Mouse (Mus musculus): Measurements from ENCODE around the gene Ccnl1. TPM values are rescaled to one million over a fixed set of nuclear protein-coding genes. Genes with fewer than 3 reads are reported as not detected.

Ccnl1 gene
- polyA plus RNA-seq (2016; fragmentation: Nextera tagmentation; extraction: Ambion mirVana), result 102 and 104 TPM in 2 replicates

DNA sequence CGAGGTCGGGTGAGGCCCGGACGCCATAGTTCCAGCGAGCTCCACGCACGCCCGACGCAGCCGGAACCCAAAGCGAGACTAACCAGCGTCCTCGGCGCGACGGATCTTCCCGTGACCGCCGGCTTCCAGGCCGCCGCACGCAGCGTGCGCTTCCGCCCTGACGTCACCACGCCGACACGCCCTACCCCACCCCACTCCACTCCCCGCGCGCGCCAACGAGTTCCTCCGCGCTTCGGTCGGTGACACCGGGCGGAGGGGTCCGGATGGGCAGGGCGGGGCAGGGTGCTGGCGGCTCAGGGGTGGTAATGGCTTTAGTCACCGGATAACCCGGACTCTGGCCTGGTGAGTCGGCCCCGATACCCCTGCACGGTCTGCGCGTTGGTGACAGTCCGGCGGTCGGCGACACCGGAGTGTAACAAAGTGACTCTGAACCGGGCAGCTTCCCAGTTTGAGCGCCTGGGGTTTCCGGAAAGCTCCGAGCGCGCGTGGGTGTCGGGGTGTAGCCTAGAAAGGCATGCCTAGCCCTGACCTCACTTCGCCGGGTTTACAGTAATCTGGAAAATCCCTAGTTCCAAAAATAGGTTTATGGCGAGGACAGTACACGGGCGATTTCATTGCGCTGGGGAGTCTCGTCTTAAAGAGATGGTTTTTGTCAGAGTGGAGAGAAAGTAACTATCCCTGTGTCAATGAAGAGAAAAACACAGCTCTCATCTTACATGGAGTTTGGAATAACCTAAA is at the start of gene Ccnl1:
Gene Ccnl1 (minus strand): TSS at position 148 of the 738 bp plus-strand sequence.
- Histone ChIP-seq H3K27ac (replicated peaks) (peak within 1 kb of the TSS; percentile 100), H3K9me3 (no peaks in the 10 kb centered on the region), H3K27me3 (replicated peaks; ENCODE audit: low read depth, poor library complexity, severe bottlenecking) (no peaks in the 10 kb centered on the region), H3K4me3 (peak within 1 kb of the TSS; percentile 90), H3K36me3 (replicated peaks) (peaks cover 38% of the 10 kb centered on the region), H3K4me1 (peaks cover 46% of the 10 kb centered on the region)
- WGBS, result under 1% methylated on average over 70 of the region's 70 CpGs
- DNase-seq (ENCODE audit: low spot score), result peak; percentile 97

- 85% methylated on average over 4 of the region's 4 CpGs for WGBS
- no peaks in the 10 kb centered on the region for H3K36me3 ChIP-seq (replicated peaks)
- H3K27ac ChIP-seq (replicated peaks), result no peak overlapping the region
- H3K4me1 ChIP-seq, result no peaks in the 10 kb centered on the region
- DNase-seq (ENCODE audit: low spot score), result no peak
- H3K4me3 ChIP-seq, result no peak overlapping the region
- H3K9me3 ChIP-seq, result no peaks in the 10 kb centered on the region
- H3K27me3 ChIP-seq (replicated peaks; ENCODE audit: low read depth, poor library complexity, severe bottlenecking), result no peaks in the 10 kb centered on the region
These were observed 46.9 kb upstream of the Ccnl1 start for GRCm38 (mm10) chr3:66004989-66005388.

GRCm38 (mm10) chr3:66004220-66004951 is 46.3 kb upstream of the Ccnl1 start:
- H3K36me3 ChIP-seq (replicated peaks), result no peaks in the 10 kb centered on the region
- no peaks in the 10 kb centered on the region for H3K9me3 ChIP-seq
- 76% methylated on average over 7 of the region's 7 CpGs for WGBS
- H3K4me1 ChIP-seq, result no peaks in the 10 kb centered on the region
- H3K27me3 ChIP-seq (replicated peaks; ENCODE audit: low read depth, poor library complexity, severe bottlenecking), result no peaks in the 10 kb centered on the region
- no peak for DNase-seq (ENCODE audit: low spot score)
- H3K4me3 ChIP-seq, result no peak overlapping the region
- no peak overlapping the region for H3K27ac ChIP-seq (replicated peaks)

DNA sequence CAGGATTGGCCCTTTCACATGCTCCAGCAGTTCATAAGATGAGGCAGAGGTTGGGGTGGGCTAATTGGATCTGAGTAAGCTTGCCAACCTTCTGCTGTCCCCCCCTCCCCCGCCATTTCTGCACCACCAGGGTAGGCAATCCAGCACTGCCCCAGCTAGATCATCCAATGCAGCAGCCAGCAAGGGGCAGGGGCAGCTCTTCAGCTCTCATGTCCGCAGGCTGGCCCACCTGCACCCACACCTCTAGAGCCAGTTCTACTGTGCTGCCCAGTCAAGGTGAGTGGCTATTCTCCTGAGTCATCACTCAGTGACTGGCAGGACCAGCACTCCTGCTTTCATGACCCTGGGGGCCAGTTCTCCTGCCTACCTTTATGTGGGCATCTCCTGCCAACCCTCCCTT is 42.4 kb upstream of the Ccnl1 start:
- Histone ChIP-seq H3K9me3 (no peaks in the 10 kb centered on the region), H3K36me3 (replicated peaks) (no peaks in the 10 kb centered on the region), H3K27ac (replicated peaks) (no peak overlapping the region), H3K4me1 (peaks cover 3% of the 10 kb centered on the region; the same call in 1 of the 2 replicates), H3K27me3 (replicated peaks; ENCODE audit: low read depth, poor library complexity, severe bottlenecking) (no peaks in the 10 kb centered on the region), H3K4me3 (no peak overlapping the region)
- WGBS, result 83% methylated on average over 2 of the region's 2 CpGs
- no peak for DNase-seq (ENCODE audit: low spot score)

DNA sequence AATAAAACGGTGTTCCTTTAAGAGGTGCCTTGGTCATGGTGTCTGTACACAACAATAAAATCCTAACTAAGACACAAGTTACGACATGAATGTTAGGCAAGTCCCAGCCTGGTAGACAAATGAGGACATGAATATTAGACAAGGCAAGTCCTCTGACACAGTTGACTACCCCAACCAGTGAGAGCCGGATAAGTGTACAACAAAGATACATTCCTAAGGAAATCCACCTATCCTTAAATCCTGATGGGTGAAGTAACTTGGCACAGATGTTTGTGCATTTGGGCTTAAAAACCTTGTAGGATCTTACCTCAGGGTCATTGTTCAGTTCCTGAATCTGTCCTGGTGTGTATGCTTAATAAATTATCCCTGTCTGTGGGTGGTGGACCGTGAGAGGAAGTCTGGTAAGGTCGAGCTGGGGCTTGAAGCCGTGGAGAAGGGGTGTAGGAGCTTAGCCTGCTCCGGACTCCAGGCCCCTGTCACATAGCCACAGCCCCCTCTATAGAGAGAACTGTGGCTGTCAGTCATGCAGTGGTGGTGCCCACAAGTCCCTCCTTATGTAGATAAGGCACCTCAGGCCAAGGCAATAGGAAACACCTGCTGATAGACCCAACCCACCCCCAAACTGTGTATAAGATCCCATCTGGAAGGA is 39.4 kb upstream of the Ccnl1 start:
- 81% methylated on average over 7 of the region's 7 CpGs for WGBS
- DNase-seq (ENCODE audit: low spot score), result no peak
- Histone ChIP-seq H3K4me3 (no peak overlapping the region), H3K27me3 (replicated peaks; ENCODE audit: low read depth, poor library complexity, severe bottlenecking) (no peaks in the 10 kb centered on the region), H3K27ac (replicated peaks) (no peak overlapping the region), H3K36me3 (replicated peaks) (no peaks in the 10 kb centered on the region), H3K4me1 (peaks cover 3% of the 10 kb centered on the region; the same call in 1 of the 2 replicates), H3K9me3 (no peaks in the 10 kb centered on the region)

DNA sequence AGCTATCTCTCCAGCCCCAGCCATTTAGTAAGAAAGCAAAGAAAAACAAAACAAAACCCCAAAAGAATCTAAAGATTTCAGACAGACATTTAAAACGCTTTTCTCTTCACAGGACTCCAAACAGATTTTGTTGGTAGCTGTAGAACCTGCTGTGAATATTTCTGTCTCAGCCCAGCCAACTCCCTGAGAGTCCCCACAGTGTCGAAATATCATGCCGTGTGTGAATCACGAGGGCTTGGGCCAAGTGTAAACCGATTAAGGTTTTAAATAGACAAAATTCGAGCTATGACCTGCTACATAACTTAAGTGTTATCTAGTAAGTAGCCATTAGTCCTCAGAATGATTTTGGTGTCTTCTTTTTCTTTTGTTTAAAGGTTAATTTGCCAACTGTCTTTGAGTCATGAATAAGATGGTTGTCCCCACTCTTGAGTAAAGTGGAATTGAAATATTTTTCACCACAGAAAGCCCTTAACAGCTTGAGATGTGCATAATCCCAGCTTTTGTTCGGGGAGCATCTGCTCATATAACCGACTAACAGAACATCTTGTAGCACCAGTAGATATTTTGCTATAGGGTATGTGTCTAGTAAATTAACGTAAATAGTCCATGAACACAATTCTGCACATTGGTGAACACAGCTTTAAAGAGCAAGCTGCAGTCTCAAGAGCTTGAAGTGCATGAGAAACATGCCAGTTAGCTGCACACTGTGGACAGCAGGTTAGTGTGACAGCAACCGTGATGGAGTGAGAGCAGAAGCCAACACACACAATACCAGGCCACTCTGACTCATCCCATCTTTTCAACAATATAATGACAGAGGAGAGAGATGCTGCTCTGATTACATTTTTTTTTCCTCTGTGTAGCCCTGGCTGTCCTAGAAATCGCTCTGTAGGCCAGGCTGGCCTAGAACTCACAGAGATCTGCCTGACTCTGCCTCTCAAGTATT is 34.6 kb upstream of the Ccnl1 start:
- Histone ChIP-seq H3K9me3 (no peaks in the 10 kb centered on the region), H3K4me1 (peaks cover 2% of the 10 kb centered on the region; the same call in 1 of the 2 replicates), H3K4me3 (no peak overlapping the region), H3K27ac (replicated peaks) (no peak overlapping the region), H3K36me3 (replicated peaks) (no peaks in the 10 kb centered on the region), H3K27me3 (replicated peaks; ENCODE audit: low read depth, poor library complexity, severe bottlenecking) (no peaks in the 10 kb centered on the region)
- WGBS, result 79% methylated on average over 11 of the region's 11 CpGs
- DNase-seq (ENCODE audit: low spot score), result no peak

- no peaks in the 10 kb centered on the region for H3K36me3 ChIP-seq (replicated peaks)
- 28% methylated on average over 3 of the region's 3 CpGs for WGBS
- no peaks in the 10 kb centered on the region for H3K27me3 ChIP-seq (replicated peaks; ENCODE audit: low read depth, poor library complexity, severe bottlenecking)
- no peak for DNase-seq (ENCODE audit: low spot score)
- H3K27ac ChIP-seq (replicated peaks), result no peak overlapping the region
- no peak overlapping the region for H3K4me3 ChIP-seq
- H3K9me3 ChIP-seq, result no peaks in the 10 kb centered on the region
- H3K4me1 ChIP-seq, result no peaks in the 10 kb centered on the region
These were observed 33.1 kb upstream of the Ccnl1 start for GRCm38 (mm10) chr3:65990957-65991646.

GRCm38 (mm10) chr3:65990524-65990923 is 32.5 kb upstream of the Ccnl1 start:
- 84% methylated on average over 4 of the region's 4 CpGs for WGBS
- H3K27me3 ChIP-seq (replicated peaks; ENCODE audit: low read depth, poor library complexity, severe bottlenecking), result no peaks in the 10 kb centered on the region
- no peaks in the 10 kb centered on the region for H3K4me1 ChIP-seq
- no peak overlapping the region for H3K27ac ChIP-seq (replicated peaks)
- no peaks in the 10 kb centered on the region for H3K36me3 ChIP-seq (replicated peaks)
- H3K4me3 ChIP-seq, result no peak overlapping the region
- no peak for DNase-seq (ENCODE audit: low spot score)
- H3K9me3 ChIP-seq, result no peaks in the 10 kb centered on the region

DNA sequence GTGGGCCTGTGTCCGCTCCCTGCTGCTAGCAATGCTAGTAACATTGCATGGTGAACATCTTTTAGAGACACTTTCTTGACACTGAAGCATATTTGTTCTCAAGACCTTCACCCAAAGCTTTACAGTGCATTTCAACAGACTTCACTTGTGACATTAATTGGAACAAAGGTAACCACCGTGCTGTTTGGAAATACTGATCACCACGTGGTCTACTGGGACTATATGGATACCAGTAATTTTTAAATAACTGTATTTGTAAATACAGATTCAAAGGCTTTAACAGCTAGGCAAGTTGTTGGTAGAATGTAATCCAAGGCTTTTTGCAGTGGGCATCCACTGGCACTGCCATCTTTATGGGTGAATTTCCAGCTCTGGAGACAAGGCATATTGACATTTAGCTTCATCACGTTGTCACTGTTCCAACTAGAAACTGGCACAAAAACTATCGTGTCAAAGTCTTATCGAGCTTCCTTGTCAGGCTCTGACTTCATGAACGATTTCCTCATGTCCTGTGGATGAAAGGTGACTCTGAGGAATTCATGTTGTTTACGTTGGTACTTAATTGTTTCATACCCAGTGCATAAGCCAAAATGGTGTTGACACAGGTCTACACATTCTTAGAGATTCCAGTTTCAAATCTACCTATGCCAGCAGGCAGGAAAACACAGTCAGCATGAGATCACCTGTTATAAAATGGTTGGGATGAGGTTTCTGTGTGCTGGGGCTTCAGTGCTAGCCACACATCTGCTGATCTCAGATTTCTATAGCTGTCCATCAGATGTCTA is 30.9 kb upstream of the Ccnl1 start:
- Histone ChIP-seq H3K4me3 (no peak overlapping the region), H3K9me3 (no peaks in the 10 kb centered on the region), H3K27ac (replicated peaks) (no peak overlapping the region), H3K4me1 (no peaks in the 10 kb centered on the region), H3K36me3 (replicated peaks) (no peaks in the 10 kb centered on the region), H3K27me3 (replicated peaks; ENCODE audit: low read depth, poor library complexity, severe bottlenecking) (no peaks in the 10 kb centered on the region)
- DNase-seq (ENCODE audit: low spot score), result no peak
- WGBS, result 82% methylated on average over 8 of the region's 8 CpGs

DNA sequence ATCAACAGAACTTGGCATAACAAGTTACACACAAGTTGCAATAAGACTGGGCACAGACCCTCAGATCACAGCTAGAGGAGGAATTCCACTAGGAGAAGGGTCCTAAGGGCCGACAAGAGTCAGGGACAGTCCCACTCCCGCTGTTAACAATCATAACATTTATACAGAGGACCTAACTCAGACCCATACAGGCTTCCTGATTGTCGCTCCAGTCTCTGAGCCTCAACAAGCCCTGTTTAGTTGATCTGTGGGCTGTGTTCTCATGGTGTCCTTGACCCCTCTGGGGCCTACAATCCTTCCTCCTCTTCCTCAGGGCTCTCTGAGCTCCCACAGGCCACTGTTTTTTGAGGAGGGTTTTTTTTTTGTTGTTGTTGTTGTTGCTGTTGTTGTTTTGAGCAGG is 18.2 kb upstream of the Ccnl1 start:
- no peaks in the 10 kb centered on the region for H3K9me3 ChIP-seq
- H3K4me1 ChIP-seq, result peaks cover 33% of the 10 kb centered on the region
- H3K36me3 ChIP-seq (replicated peaks), result no peaks in the 10 kb centered on the region
- no peak for DNase-seq (ENCODE audit: low spot score)
- no peak overlapping the region for H3K4me3 ChIP-seq
- peak overlapping the region; percentile 95 for H3K27ac ChIP-seq (replicated peaks)
- H3K27me3 ChIP-seq (replicated peaks; ENCODE audit: low read depth, poor library complexity, severe bottlenecking), result no peaks in the 10 kb centered on the region
- WGBS, result 36% methylated on average over 3 of the region's 3 CpGs

DNA sequence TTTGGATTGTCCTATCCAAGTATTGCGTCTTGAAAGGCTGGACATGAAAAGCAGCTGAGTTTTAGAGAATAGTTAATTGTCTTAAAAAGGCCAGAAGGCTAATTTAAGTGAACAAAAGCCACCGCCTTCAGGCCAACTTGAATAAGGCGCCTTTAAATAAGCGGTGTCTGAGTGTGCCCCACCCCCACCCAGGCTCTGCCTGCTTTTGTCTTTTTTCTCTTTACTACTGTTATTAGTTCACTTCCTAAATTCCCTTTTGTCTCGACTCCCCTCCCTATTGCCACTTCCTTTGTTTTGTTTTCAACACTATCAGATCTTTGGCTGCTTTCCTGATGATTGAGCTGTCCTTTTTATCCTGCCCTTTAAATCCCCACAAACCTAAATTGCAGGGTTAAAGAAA is 17.3 kb upstream of the Ccnl1 start:
- Histone ChIP-seq H3K4me1 (peaks cover 33% of the 10 kb centered on the region), H3K9me3 (no peaks in the 10 kb centered on the region), H3K27ac (replicated peaks) (peak overlapping the region; percentile 95), H3K36me3 (replicated peaks) (no peaks in the 10 kb centered on the region), H3K4me3 (peak overlapping the region; percentile 71), H3K27me3 (replicated peaks; ENCODE audit: low read depth, poor library complexity, severe bottlenecking) (no peaks in the 10 kb centered on the region)
- DNase-seq (ENCODE audit: low spot score), result peak; percentile 55
- WGBS, result 5% methylated on average over 5 of the region's 5 CpGs
